Mouse (Mus musculus) lung, adult 2 months (tissue): ENCODE data around the gene Ccdc78.

ENCODE experiments used
- CTCF ChIP-seq: fragments of 200-500 bp; IDR thresholded peaks from 2 replicates; pipeline ENCODE4 v1.5.1; 2011; ENCODE audit warnings: mild to moderate bottlenecking, low read length, control low read depth; ENCODE audit not compliant: insufficient read depth
- POLR2A ChIP-seq: fragments of 200-500 bp; IDR thresholded peaks from 2 replicates; pipeline ENCODE4 v1.6.1; 2011; ENCODE audit warnings: low read depth, mild to moderate bottlenecking, control low read depth, low read length, borderline replicate concordance; ENCODE audit errors: extremely low read depth

DNA sequence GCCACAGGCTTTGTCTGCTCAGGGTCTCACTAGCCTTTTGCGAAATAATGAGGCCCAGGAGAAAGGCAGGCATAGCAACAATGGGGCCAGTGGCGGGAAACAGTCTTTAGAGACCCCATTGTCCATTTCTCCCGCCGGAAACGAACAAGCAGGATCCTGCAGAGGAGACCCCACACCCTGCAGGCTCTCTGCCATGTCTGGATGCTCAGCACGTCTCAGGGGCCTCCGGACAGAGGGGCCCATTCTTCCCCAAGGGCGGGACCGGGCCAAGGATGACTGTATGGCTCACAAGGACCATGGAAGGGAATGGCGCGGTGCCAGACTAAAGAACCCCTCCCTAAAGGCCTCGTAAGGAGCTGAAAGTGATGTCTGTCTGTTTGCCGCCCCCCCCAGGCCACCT lies 7.8 kb downstream of the Ccdc78 start:
- TF ChIP-seq CTCF = no peak
- TF ChIP-seq POLR2A = no peak
